Mouse (Mus musculus) midbrain, embryonic 15.5 days (tissue): ENCODE measurements around the gene Nt5dc3. TPM values are rescaled to one million over a fixed set of nuclear protein-coding genes. Genes with fewer than 3 reads are reported as not detected.

Experiments used
- ATAC-seq: fragments of 200-750 bp; cut with Nextera tagmentation; replicated peaks from 2 replicates; pipeline ENCODE4 v1.8.0; 2017; ENCODE audit warnings: moderate TSS enrichment
- H3K27ac ChIP-seq: fragments of 300-500 bp; sonication (generic); 2 replicates; pipeline ENCODE4 v1.5.1; 2015; ENCODE audit warnings: mild to moderate bottlenecking, inconsistent platforms
- H3K27me3 ChIP-seq: fragments of 300-500 bp; sonication (generic); replicated peaks from 2 replicates; pipeline ENCODE4 v1.6.1; 2015; ENCODE audit warnings: inconsistent platforms
- H3K36me3 ChIP-seq: fragments of 300-500 bp; sonication (generic); replicated peaks from 2 replicates; pipeline ENCODE4 v1.6.1; 2015; ENCODE audit warnings: inconsistent platforms
- H3K4me1 ChIP-seq: fragments of 300-500 bp; sonication (generic); 2 replicates; pipeline ENCODE4 v1.6.1; 2015; ENCODE audit warnings: inconsistent platforms
- H3K4me2 ChIP-seq: fragments of 300-500 bp; sonication (generic); 2 replicates; pipeline ENCODE4 v1.6.1; 2015; ENCODE audit warnings: inconsistent platforms, mild to moderate bottlenecking, moderate library complexity
- H3K4me3 ChIP-seq: fragments of 300-500 bp; sonication (generic); 2 replicates; pipeline ENCODE4 v1.5.1; 2015; ENCODE audit warnings: mild to moderate bottlenecking, inconsistent platforms
- H3K9ac ChIP-seq: fragments of 300-500 bp; sonication (generic); 2 replicates; pipeline ENCODE4 v1.6.1; 2015; ENCODE audit warnings: mild to moderate bottlenecking, inconsistent platforms
- H3K9me3 ChIP-seq: fragments of 300-500 bp; sonication (generic); 2 replicates; pipeline ENCODE4 v1.6.1; 2016; ENCODE audit warnings: inconsistent platforms
- WGBS: fragments of 180-500 bp; shearing (Covaris S2); methylation state at CpG from one replicate; pipeline ENCODE4 v1.1.7; 2015; ENCODE audit warnings: mixed read lengths; 5-methylcytosine and 5-hydroxymethylcytosine counted together
- polyA plus RNA-seq: library from polyadenylated mRNA; unstranded; fragments of >200 nt; fragmentation: Nextera tagmentation; extraction: Ambion mirVana; gene quantifications from 2 replicates; pipeline ENCODE4 v1.2.1, GENCODE M21; 2015

Gene Nt5dc3
- polyA plus RNA-seq, 1 experiment from 2014 or later, result 14.4 TPM

DNA sequence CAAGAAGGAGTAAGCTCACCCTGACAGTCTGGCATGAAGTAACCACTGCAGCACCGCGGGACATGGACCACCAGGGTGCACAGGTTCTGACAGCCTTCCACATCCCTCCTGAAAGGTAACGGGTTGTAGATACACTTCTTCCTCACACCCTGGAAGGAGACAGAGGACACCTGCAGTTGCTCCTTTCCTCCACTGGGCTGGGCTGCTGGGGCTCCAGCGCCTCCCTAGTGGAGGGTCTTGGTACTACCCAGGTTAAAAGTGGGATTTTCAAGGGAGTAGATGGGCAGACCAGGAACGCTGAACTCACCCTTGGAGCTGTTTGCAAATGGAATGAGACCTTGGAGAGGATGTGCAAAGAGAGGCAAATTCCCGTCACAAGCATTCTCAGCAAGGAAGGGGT lies 84.6 kb downstream of the Nt5dc3 start:
- WGBS, result 90% methylated on average over 6 of the region's 6 CpGs
- H3K27ac ChIP-seq, result no peak overlapping the region
- H3K4me1 ChIP-seq, result no peaks in the 10 kb centered on the region
- no peak for ATAC-seq
- H3K9me3 ChIP-seq, result no peaks in the 10 kb centered on the region
- H3K4me2 ChIP-seq, result no peak overlapping the region
- no peak overlapping the region for H3K4me3 ChIP-seq
- H3K27me3 ChIP-seq, result no peaks in the 10 kb centered on the region
- H3K36me3 ChIP-seq, result no peaks in the 10 kb centered on the region
- H3K9ac ChIP-seq, result no peak overlapping the region

DNA sequence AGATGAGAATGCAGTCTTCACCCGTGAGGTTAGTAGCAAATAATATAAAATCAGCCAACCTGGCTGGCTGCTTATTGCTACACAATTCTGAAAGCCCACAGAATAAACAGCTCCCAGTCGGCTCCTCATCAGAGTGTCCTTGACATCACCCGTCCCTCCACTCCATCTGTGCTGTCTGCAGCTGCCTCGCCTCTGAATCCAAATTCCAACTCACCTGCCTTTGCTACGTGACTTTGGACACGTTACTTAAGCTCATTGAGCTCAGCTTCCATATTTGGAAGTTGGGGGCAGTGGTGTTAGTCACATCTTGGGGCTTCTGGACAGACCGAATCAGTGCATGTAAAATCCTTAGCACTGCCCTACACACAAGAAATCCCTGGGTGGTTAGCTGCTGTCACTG lies 93.3 kb downstream of the Nt5dc3 start:
- Histone ChIP-seq H3K4me3 (no peak overlapping the region), H3K4me2 (no peak overlapping the region), H3K9ac (no peak overlapping the region), H3K9me3 (no peaks in the 10 kb centered on the region), H3K27ac (no peak overlapping the region), H3K27me3 (no peaks in the 10 kb centered on the region), H3K4me1 (no peaks in the 10 kb centered on the region), H3K36me3 (no peaks in the 10 kb centered on the region)
- WGBS, result 79% methylated on average over 7 of the region's 7 CpGs
- no peak for ATAC-seq

DNA sequence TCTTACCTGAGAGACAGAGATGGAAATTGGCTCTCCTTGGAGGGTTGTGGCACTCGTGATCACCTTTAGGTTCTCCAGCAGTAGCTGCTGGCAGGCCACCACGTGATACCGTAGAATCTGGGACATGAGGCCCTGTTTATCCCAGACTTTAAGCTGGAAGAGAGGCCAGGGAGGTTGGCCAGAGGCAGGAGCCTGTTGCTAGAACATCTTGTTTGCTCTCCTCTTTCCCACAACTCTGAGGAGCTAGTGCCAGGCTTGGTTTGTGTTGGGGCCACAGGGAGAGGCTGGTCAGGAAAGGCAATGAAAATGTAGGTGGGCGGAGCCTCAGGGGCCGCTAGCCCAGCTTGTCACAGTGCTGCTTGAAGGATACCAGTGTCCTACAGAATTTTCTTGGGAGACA lies 93.8 kb downstream of the Nt5dc3 start:
- ATAC-seq, result no peak
- H3K9me3 ChIP-seq, result no peaks in the 10 kb centered on the region
- 82% methylated on average over 5 of the region's 5 CpGs for WGBS

DNA sequence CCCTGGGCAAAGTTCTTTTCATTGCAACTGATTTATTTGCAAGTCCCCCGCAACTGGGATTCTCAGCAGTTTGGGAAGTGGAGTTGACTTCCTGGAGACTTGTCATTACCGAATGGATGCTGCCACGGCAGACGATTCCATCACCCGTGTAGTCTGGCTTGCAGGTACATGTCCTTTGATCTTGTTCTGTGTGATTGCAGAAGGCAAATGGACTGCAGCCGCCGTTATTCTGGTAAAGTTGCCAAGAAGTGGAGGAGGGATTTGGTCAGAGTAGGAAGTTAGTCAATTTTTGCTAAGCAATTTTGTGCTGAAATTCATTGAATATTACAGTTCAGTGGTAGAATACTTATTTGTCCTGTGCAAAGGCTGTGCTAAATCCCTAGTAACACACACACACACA lies 99.9 kb downstream of the Nt5dc3 start:
- ATAC-seq, result no peak
- no peak overlapping the region for H3K4me3 ChIP-seq
- no peaks in the 10 kb centered on the region for H3K9me3 ChIP-seq
- H3K4me2 ChIP-seq, result no peak overlapping the region
- H3K36me3 ChIP-seq, result no peaks in the 10 kb centered on the region
- H3K4me1 ChIP-seq, result no peaks in the 10 kb centered on the region
- no peaks in the 10 kb centered on the region for H3K27me3 ChIP-seq
- H3K9ac ChIP-seq, result no peak overlapping the region
- no peak overlapping the region for H3K27ac ChIP-seq
- WGBS, result 80% methylated on average over 7 of the region's 7 CpGs

More for the DNA sequence above, 93.8 kb downstream of the Nt5dc3 start:
- H3K9ac ChIP-seq, result no peak overlapping the region
- no peak overlapping the region for H3K4me3 ChIP-seq
- H3K4me2 ChIP-seq, result no peak overlapping the region
- no peak overlapping the region for H3K27ac ChIP-seq
- no peaks in the 10 kb centered on the region for H3K4me1 ChIP-seq
- H3K36me3 ChIP-seq, result no peaks in the 10 kb centered on the region
- no peaks in the 10 kb centered on the region for H3K27me3 ChIP-seq

DNA sequence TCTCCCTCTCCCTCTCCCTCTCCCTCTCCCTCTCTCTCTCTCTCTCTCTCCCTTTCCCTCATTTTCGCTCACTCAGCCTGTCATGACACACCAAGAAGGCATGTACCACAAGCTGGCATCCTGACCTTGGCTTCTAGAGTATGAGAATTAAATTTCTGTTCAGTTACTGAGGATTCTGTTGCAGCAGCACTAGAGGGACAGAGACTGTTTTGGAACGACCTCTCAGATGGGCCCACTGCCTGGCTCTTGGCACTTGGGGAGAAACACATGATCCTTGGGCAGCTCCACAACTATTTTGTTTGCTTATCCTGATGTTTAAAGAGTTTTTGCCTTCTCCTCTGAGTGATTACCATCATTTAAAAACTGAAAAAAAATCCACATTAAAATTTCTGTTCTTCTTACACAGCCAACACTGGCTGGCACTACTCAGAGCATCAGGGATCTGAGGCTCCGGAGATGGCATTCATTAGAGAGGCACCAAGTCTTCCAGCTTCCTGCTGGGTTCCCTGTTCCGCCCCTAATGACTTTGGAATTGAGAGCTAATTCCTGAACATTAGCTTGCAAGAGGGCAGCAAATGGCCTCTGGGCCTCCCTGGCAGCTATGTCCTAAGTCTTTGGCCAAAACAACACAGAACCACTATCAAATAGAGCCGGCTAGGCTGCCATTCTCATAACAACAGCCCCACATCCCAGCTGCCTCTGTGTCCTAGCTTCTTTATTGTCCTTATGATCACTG lies 101.4 kb downstream of the Nt5dc3 start:
- Histone ChIP-seq H3K4me1 (no peaks in the 10 kb centered on the region), H3K9ac (no peak overlapping the region), H3K27ac (no peak overlapping the region), H3K27me3 (no peaks in the 10 kb centered on the region), H3K9me3 (no peaks in the 10 kb centered on the region), H3K4me3 (no peak overlapping the region), H3K4me2 (no peak overlapping the region), H3K36me3 (no peaks in the 10 kb centered on the region)
- 55% methylated on average over 5 of the region's 5 CpGs for WGBS
- ATAC-seq, result no peak

DNA sequence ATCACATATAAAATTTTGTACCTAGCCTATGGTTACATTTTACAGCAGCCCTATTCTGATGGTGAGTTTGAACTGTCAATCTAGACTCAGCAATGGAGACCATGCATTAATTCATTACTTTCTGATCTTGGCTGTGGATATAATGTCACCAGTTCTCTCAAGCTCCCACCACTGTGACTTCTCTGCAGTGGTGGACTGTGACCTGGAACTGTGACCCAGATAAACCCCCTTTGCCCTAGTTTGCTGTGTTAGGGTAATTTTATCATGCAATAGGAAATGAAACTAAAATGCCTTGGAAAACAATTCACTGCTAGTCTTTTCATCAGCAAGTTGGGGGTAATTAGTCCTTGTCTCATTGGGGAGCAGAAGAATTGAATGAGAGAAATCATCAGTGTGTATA lies 102.6 kb downstream of the Nt5dc3 start:
- Histone ChIP-seq H3K36me3 (no peaks in the 10 kb centered on the region), H3K4me1 (no peaks in the 10 kb centered on the region), H3K27me3 (no peaks in the 10 kb centered on the region), H3K4me2 (no peak overlapping the region), H3K9ac (no peak overlapping the region), H3K9me3 (no peaks in the 10 kb centered on the region), H3K4me3 (no peak overlapping the region), H3K27ac (no peak overlapping the region)
- ATAC-seq, result no peak

DNA sequence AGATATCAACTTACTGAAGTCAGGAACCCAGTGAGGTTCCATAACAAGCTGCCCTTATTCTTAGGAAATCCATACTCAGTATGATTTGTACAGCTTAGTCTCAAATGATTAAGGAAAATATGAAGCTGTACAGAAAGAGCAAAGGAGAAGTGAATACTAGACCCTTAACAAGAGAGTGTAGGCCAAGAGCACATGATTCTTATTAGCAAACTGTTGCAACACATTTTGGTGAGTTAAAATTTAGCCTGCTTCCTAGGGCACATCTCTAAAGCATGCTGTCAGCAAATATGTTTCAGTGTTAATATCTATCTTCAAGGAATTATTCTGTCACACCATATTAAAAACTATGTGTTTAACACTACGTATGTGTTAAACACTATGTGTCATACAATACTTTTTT lies 107.6 kb downstream of the Nt5dc3 start:
- WGBS, result 100% methylated on average over 1 of the region's 1 CpGs
- no peak overlapping the region for H3K27ac ChIP-seq
- H3K4me2 ChIP-seq, result no peak overlapping the region
- H3K9ac ChIP-seq, result no peak overlapping the region
- H3K4me1 ChIP-seq, result no peaks in the 10 kb centered on the region
- ATAC-seq, result no peak
- H3K27me3 ChIP-seq, result no peaks in the 10 kb centered on the region
- H3K4me3 ChIP-seq, result no peak overlapping the region
- no peaks in the 10 kb centered on the region for H3K36me3 ChIP-seq
- no peaks in the 10 kb centered on the region for H3K9me3 ChIP-seq

Other genes starting within 250 kb of the Nt5dc3 start
- 297 and 302 TPM in 2 replicates for gene Hsp90b1, start 73.5 kb upstream of the Nt5dc3 start, polyA plus RNA-seq
- 2.1 and 2.4 TPM in 2 replicates for gene Ttc41, start 73.2 kb upstream of the Nt5dc3 start, polyA plus RNA-seq
- not detected in 2 replicates for gene Gm49358, start 15.0 kb upstream of the Nt5dc3 start, polyA plus RNA-seq
- gene Stab2, start 229.0 kb downstream of the Nt5dc3 start, polyA plus RNA-seq, result 0.18 and 0.26 TPM in 2 replicates